Mouse (Mus musculus) cerebellum, adult 2 months (tissue): Measurements from ENCODE around the gene Cdk15.

Source experiments
- CTCF ChIP-seq: fragments of 200-500 bp; IDR thresholded peaks from 2 replicates; pipeline ENCODE4 v1.5.1; 2011; ENCODE audit warnings: low read depth, mild to moderate bottlenecking, control low read depth, low read length, moderate library complexity, borderline replicate concordance; ENCODE audit not compliant: insufficient read depth
- POLR2A ChIP-seq: fragments of 200-500 bp; IDR thresholded peaks from 2 replicates; pipeline ENCODE4 v1.6.1; 2011; ENCODE audit warnings: low read length, control low read depth, borderline replicate concordance; ENCODE audit not compliant: insufficient read depth

DNA sequence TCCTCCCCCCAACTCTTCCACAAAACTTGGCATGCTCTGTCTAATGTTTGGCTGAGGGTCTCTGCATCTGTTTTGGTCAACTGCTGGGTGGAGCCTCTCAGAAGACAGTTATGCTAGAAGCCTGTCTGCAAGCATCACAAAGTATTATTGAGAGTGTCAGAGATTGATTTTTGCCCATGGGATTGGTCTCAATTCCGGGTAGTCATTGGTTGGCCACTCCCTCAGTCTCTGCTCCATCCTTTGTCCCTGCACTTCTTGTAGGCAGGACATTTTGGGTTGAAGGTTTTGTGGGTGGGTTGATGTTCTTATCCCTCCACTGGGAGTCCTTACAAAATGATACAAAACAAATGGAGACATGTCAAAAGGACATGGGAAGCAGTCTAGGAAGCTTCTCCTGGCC is 39.1 kb downstream of the Cdk15 start:
- no peak for TF ChIP-seq POLR2A
- TF ChIP-seq CTCF = no peak
